Mouse (Mus musculus): ENCODE measurements at regions not wholly inside any gene's neighbourhood (a gene's known extent, or its start where the extent isn't known, plus 50 kb on each side); places are given as distances from the start of the nearest gene placed in this dataset.
A peak's percentile ranks its signal among the peaks of the same experiment; 100 is the strongest.

DNA sequence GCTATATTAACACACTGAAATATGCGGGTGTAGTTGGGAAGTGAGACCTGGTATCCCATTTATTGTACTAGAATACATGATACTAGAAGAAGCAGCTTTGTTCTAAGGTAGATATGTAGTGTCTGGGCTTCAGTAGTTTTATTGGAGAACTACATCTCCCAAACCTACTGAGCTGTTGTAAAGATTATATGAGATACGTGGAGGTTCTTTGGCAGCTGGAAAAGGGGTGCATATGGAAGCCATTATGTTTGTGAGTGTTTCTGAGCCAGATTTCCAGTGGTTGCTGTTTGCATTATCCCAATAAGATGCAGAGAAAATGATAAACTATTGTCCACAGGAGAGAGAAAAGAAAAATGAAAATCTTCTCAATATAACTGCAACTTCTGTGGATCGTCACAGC lies 171.1 kb upstream of the Ccdc54 start:
- Histone ChIP-seq H3K4me3 (no peak overlapping the region), H3K4me1 (replicated peaks) (no peaks in the 10 kb centered on the region), H3K9me3 (no peaks in the 10 kb centered on the region), H3K9ac (no peak overlapping the region), H3K4me2 (no peak overlapping the region), H3K27me3 (no peaks in the 10 kb centered on the region), H3K27ac (replicated peaks) (no peak overlapping the region), H3K36me3 (no peaks in the 10 kb centered on the region)
- 86% methylated on average over 3 of the region's 3 CpGs for WGBS
- ATAC-seq (ENCODE audit: low FRiP score, low read depth) = no peak

DNA sequence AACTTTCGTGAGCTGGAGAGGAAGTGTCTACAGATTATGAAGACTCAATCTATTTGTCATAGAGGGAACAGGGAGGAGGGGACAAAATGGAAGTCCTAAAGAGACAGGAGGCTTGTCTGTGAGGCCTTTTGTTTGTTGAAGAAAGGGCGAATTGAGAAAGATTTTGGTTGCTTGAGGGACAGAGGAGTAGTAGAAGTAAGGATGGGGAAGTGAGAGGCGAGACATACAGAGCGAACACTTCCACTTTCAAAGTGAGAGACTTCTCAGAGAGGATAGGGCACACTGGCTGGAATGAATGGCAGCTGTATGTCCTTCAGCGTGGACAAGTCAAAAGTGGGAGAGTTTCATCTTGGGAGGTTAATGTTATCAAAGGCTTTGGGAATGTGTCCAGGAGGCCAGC lies 169.0 kb upstream of the Ccdc54 start:
- H3K4me2 ChIP-seq = no peak overlapping the region
- H3K4me3 ChIP-seq = no peak overlapping the region
- no peak overlapping the region for H3K27ac ChIP-seq (replicated peaks)
- H3K27me3 ChIP-seq = no peaks in the 10 kb centered on the region
- H3K4me1 ChIP-seq (replicated peaks) = no peaks in the 10 kb centered on the region
- no peak for ATAC-seq (ENCODE audit: low FRiP score, low read depth)
- no peak overlapping the region for H3K9ac ChIP-seq
- H3K9me3 ChIP-seq = no peaks in the 10 kb centered on the region
- H3K36me3 ChIP-seq = no peaks in the 10 kb centered on the region
- 85% methylated on average over 5 of the region's 5 CpGs for WGBS

DNA sequence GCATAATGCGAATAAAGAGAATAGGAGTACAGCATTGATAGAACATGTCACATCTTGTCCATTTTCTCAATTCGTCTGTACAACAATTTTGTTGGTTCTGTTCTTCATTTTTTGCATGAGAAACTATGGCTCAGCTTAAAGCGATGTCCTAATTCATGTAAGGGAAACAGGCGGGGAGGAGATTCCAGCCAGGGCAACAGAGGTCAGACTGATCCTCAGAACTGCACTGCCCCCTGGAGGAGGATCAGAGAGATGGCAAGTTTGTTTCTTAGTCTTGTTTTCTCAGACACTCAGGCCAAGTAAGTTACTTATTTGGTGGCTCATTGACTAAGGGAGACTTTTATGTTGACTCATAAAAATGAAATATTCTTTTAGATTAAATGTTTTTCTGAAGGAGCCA lies 165.7 kb upstream of the Ccdc54 start:
- WGBS = 53% methylated on average over 4 of the region's 4 CpGs
- no peaks in the 10 kb centered on the region for H3K4me1 ChIP-seq (replicated peaks)
- no peaks in the 10 kb centered on the region for H3K36me3 ChIP-seq
- H3K9ac ChIP-seq = no peak overlapping the region
- H3K27me3 ChIP-seq = no peaks in the 10 kb centered on the region
- no peak overlapping the region for H3K4me3 ChIP-seq
- H3K9me3 ChIP-seq = no peaks in the 10 kb centered on the region
- no peak overlapping the region for H3K4me2 ChIP-seq
- no peak for ATAC-seq (ENCODE audit: low FRiP score, low read depth)
- H3K27ac ChIP-seq (replicated peaks) = no peak overlapping the region

DNA sequence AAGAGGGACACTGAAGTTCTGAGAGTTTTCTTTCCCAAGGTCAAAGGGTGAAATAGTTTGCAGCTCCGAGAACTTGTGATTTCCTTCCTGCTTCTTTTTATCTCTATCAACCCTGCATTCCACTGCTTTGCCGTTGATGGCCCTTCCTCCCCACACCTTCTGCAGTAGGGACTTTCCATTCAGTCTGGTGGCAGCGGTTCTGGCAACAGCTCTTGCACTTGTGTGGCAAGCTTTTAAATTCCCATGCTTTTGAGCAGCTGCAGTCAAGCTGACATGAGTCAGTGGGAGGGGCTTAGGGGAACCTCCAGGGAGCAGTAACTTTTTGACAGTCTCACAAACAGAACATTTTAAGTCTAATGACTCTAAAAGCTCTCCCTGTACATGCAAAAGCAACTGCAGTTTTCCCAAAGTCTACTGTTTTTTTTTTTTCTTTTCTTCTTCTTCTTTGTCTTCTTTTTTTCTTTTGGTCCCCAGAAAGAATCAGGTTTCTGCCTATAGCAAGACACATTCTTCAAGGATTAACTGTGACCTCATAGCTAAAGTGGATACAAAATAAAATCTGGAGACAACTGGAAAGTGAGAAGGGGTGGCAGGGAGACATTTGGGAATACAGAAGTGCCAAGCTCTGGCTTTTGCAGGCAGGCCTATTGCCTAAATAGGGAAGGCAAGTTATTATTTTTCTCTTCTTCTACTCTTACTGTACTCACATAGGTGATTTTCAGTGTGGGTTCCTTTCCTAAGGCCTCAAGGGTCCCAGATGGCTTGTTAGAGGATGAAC lies 162.8 kb upstream of the Ccdc54 start:
- Histone ChIP-seq H3K4me3 (no peak overlapping the region), H3K4me2 (no peak overlapping the region), H3K36me3 (no peaks in the 10 kb centered on the region), H3K9ac (no peak overlapping the region), H3K27me3 (no peaks in the 10 kb centered on the region), H3K27ac (replicated peaks) (no peak overlapping the region), H3K4me1 (replicated peaks) (no peaks in the 10 kb centered on the region), H3K9me3 (no peaks in the 10 kb centered on the region)
- ATAC-seq (ENCODE audit: low FRiP score, low read depth) = no peak
- 21% methylated on average over 3 of the region's 3 CpGs for WGBS

DNA sequence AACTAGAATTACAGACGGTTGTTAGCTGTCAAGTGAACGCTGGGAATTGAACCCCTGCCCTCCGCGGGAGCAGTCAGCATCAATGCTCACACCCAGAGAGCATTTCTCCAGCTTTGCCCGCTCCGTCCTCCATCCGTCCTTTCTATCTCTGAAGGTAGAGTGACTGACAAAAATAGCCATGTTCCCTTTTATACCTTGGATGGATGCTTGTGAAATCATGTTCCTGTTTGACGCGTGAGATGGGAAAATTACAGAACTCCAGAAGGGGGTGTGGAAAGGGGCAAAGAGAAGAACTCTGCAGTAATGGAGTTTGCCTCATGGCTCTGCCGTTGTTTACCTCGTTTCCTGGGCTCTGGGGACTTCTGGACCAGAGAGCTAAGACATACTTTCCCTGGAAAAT lies 162.1 kb upstream of the Ccdc54 start:
- Histone ChIP-seq H3K27ac (replicated peaks) (no peak overlapping the region), H3K4me1 (replicated peaks) (no peaks in the 10 kb centered on the region), H3K4me3 (no peak overlapping the region), H3K4me2 (no peak overlapping the region), H3K9ac (no peak overlapping the region), H3K36me3 (no peaks in the 10 kb centered on the region), H3K27me3 (no peaks in the 10 kb centered on the region), H3K9me3 (no peaks in the 10 kb centered on the region)
- 86% methylated on average over 11 of the region's 11 CpGs for WGBS
- ATAC-seq (ENCODE audit: low FRiP score, low read depth) = no peak

DNA sequence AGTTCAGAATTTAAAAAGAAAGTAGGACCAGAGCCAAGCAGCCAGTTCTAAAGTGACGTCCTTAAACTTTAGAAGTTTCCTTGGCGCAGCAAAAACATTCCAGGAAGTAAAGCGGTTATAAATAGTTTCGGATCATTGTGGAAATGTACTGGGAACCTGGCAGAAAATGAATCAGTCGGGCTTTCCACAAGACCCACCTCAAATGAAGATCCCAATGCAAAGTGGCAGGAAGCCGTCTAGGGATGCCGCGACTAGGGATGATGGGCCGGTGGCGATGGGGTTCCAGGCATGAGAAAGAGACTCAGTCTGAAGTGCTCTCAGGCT lies 161.3 kb upstream of the Ccdc54 start:
- Histone ChIP-seq H3K9me3 (no peaks in the 10 kb centered on the region), H3K27me3 (no peaks in the 10 kb centered on the region)
- no peak for ATAC-seq (ENCODE audit: low FRiP score, low read depth)

DNA sequence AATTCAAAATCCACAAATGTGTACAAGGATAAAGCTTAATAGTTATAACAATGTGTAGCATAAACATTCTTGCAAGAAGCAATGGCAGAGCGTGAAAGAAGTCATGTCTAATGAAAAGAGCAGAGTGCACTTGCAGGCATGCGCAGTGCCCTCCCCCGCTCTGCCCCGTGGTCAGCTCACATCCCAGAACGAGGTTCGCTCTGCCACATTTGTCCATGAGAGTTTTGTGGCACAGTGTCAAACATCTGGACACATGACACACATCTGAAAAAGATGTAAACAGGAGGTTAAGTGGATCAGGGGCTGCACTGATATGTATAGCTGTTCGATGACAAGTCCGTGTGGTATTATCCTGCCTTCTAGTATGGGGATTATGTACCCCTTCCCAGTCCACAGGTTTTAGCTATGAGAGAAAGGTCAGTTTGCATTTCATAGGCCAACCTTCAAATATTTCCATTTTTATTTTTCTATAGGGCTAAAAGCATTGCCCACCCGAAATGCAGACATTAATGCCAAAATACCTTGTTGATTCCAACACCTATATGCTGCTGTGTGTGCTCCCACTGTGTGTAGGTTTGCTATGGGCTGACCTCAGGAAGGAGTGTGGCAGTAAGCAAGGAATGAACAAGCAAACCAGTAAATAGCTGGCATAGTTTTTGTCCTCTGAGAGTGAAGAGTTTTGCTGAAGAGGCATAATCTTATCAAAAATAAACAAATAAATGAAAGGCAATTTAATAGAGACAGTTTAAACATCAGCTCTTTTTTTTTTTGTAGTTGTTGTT lies 160.7 kb upstream of the Ccdc54 start:
- Histone ChIP-seq H3K36me3 (no peaks in the 10 kb centered on the region), H3K4me3 (no peak overlapping the region), H3K4me1 (replicated peaks) (no peaks in the 10 kb centered on the region), H3K27ac (replicated peaks) (no peak overlapping the region), H3K4me2 (no peak overlapping the region), H3K9me3 (no peaks in the 10 kb centered on the region), H3K27me3 (no peaks in the 10 kb centered on the region), H3K9ac (no peak overlapping the region)
- 86% methylated on average over 9 of the region's 9 CpGs for WGBS
- no peak for ATAC-seq (ENCODE audit: low FRiP score, low read depth)

More for the DNA sequence above, 161.3 kb upstream of the Ccdc54 start:
- H3K27ac ChIP-seq (replicated peaks) = no peak overlapping the region
- no peak overlapping the region for H3K4me3 ChIP-seq
- no peak overlapping the region for H3K9ac ChIP-seq
- H3K4me1 ChIP-seq (replicated peaks) = no peaks in the 10 kb centered on the region
- WGBS = 86% methylated on average over 10 of the region's 10 CpGs
- H3K36me3 ChIP-seq = no peaks in the 10 kb centered on the region
- no peak overlapping the region for H3K4me2 ChIP-seq

DNA sequence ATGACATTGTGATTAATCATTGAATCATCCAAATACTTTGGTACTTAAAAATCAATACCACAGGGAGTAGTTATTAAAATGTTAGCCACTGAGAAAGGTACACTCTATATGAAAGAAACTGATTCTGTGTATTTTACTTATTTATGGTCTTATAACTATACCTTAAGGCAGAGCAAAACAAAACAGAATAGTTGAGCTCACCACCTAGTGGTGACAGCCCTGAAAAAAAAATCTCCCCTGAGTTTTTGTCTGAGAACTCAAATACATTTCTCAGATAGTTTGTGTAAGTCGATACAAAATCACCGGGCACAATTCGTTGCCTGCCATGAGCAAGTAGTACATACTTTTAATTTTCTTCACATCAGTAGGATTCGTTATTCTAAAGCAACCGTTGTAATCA lies 156.7 kb upstream of the Ccdc54 start:
- ATAC-seq (ENCODE audit: low FRiP score, low read depth) = no peak
- no peaks in the 10 kb centered on the region for H3K9me3 ChIP-seq
- WGBS = 93% methylated on average over 5 of the region's 5 CpGs

DNA sequence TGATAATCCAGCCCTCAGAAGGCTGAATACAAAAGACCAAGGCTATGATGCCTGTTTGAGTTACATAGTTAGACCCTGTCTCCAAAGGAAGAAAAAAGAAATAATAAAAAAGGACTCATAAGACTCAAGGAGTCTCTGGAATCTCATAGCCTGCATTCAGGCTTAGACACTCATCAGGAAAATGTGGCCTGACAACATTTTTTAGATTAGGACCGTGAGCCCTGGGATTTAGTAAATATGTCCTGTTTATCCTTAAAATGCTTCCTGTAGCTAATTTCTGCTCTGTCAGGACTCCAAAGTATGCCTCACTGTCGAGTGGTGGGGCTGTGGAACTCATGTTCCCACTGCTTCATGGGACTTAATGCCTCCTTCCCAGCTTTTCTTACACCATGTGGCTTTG lies 154.8 kb upstream of the Ccdc54 start:
- H3K36me3 ChIP-seq = no peaks in the 10 kb centered on the region
- no peak overlapping the region for H3K4me3 ChIP-seq
- no peak for ATAC-seq (ENCODE audit: low FRiP score, low read depth)
- H3K9me3 ChIP-seq = no peaks in the 10 kb centered on the region
- H3K27me3 ChIP-seq = no peaks in the 10 kb centered on the region
- WGBS = 71% methylated on average over 2 of the region's 2 CpGs
- H3K27ac ChIP-seq (replicated peaks) = no peak overlapping the region
- H3K4me1 ChIP-seq (replicated peaks) = no peaks in the 10 kb centered on the region
- no peak overlapping the region for H3K4me2 ChIP-seq
- H3K9ac ChIP-seq = no peak overlapping the region

More for the DNA sequence above, 156.7 kb upstream of the Ccdc54 start:
- Histone ChIP-seq H3K36me3 (no peaks in the 10 kb centered on the region), H3K4me3 (no peak overlapping the region), H3K4me2 (no peak overlapping the region), H3K27ac (replicated peaks) (no peak overlapping the region), H3K9ac (no peak overlapping the region), H3K4me1 (replicated peaks) (no peaks in the 10 kb centered on the region), H3K27me3 (no peaks in the 10 kb centered on the region)

DNA sequence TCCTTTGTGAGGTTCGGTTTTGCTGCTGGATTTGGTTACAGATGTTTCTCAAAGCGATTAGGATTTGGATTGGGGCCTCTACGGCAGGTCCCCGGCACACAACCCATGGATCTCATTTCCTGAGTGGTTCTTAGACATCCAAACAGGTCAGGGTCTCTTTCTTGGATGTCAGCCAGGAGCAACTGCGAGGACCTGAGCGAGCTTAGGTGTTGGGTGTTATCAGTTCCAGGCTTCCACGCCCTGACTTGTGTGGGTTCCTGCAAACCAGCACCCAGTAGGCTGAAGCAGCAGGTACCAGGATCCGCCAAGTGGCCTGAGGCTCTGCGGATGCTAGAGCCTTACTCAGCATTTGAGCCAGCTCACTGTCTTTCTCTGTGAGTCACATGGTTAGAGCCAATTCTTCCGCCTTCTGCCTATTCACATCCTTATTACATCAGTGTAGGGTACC lies 146.5 kb upstream of the Ccdc54 start:
- H3K36me3 ChIP-seq = no peaks in the 10 kb centered on the region
- H3K27ac ChIP-seq (replicated peaks) = no peak overlapping the region
- H3K4me2 ChIP-seq = peak overlapping the region; percentile 62
- no peaks in the 10 kb centered on the region for H3K9me3 ChIP-seq
- 0 out of 2 replicates have a peak, but pooled peaks cover 2% of the 10 kb centered on the region for H3K27me3 ChIP-seq
- H3K9ac ChIP-seq = peak overlapping the region; percentile 18; the same call in 1 of the 2 replicates
- WGBS = 28% methylated on average over 10 of the region's 10 CpGs
- H3K4me1 ChIP-seq (replicated peaks) = peaks cover 10% of the 10 kb centered on the region
- peak overlapping the region; percentile 48 for H3K4me3 ChIP-seq
- no peak for ATAC-seq (ENCODE audit: low FRiP score, low read depth)

DNA sequence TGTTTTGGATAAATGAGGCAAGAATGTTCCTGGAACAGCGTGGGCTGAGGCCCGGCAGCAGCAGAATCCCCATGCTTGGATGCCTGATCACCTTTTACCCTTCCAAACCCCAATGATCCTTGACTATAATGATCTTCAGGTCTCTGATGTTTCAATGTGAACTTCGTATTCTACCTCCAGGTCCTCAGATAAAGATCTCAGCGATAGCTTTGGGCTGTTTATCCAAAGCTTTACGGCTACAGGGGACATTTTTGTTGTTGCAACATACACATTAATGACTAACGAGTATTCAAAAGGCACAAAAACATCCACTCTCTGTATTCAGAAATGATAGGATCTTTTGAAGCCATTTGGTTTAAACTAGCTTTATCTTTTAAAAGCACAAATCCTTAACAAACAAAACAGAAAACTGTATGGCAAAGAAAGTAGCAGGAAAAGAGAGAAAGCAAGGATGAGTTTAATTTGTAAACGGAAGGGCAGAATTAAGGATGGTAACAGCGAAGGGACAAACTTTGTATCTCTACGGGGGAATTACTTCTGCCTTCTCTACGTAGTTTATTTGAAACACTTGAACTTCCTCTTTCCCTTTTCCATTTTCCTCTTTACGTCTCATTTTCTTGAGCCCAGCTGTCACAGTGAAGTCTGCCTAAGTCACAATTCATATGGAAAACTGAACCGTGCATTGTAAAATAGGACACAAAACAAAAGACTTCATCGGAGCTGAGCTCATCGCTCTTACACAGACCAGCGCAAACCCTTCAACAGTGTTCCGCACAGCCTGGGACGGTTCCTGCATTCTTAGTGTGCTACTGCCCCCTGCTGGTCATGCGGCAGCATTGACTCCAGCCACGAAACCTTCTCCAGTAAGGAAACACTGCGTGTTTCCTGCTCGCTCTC lies 145.4 kb upstream of the Ccdc54 start:
- H3K4me1 ChIP-seq (replicated peaks) = peaks cover 13% of the 10 kb centered on the region
- H3K27ac ChIP-seq (replicated peaks) = no peak overlapping the region
- no peaks in the 10 kb centered on the region for H3K36me3 ChIP-seq
- peak; percentile 87 for ATAC-seq (ENCODE audit: low FRiP score, low read depth)
- H3K4me3 ChIP-seq = peak overlapping the region; percentile 48
- 10% methylated on average over 21 of the region's 21 CpGs for WGBS
- 0 out of 2 replicates have a peak, but pooled peaks cover 2% of the 10 kb centered on the region for H3K27me3 ChIP-seq
- peak overlapping the region; percentile 53 for H3K9ac ChIP-seq
- no peaks in the 10 kb centered on the region for H3K9me3 ChIP-seq
- peak overlapping the region; percentile 62 for H3K4me2 ChIP-seq

DNA sequence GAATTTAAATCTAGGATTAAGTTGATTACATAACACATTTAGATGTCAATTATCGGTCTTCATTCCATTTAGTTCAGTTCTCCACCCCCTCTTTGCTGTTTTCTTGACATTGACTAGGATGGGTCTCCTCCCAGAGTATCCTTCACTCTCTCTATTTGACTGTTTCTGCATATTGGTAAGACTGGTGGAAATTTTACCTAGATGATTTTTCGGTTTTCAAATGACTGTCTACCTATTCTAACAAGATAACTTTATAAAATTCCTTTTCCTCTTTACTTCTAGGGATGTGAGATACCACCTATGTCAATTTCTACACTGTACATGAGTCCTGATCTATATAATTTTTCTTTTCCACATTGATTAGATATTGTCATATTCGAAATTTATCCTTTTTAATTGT lies 142.4 kb upstream of the Ccdc54 start:
- Histone ChIP-seq H3K36me3 (no peaks in the 10 kb centered on the region), H3K4me1 (replicated peaks) (peaks cover 13% of the 10 kb centered on the region), H3K27ac (replicated peaks) (no peak overlapping the region), H3K4me2 (0 out of 2 replicates have a peak overlapping the region, but pooled peaks have one; percentile 85), H3K27me3 (0 out of 2 replicates have a peak, but pooled peaks cover 2% of the 10 kb centered on the region), H3K9me3 (no peaks in the 10 kb centered on the region), H3K4me3 (no peak overlapping the region), H3K9ac (no peak overlapping the region)
- 95% methylated on average over 3 of the region's 3 CpGs for WGBS
- no peak for ATAC-seq (ENCODE audit: low FRiP score, low read depth)

All from hindbrain, embryonic 15.5 days (tissue).